Mouse (Mus musculus): ENCODE measurements around the gene Hnrnpk.
"Not testable (repeated sequence)": the region's sequence is repeated elsewhere in the genome, so short reads cannot be mapped to it uniquely, and the experiment has no call there.

Hnrnpk gene

GRCm38 (mm10) chr13:58403243-58403642 is at the start of gene Hnrnpk:
Hnrnpk (minus strand) TSS chr13:58403343.
- not testable (repeated sequence) for DNase-seq (ENCODE audit: low spot score)

GRCm38 (mm10) chr13:58452246-58452645 is 49.1 kb upstream of the Hnrnpk start:
- no peak for DNase-seq (ENCODE audit: low spot score)

- no peak for DNase-seq (ENCODE audit: low spot score)
These were observed 47.5 kb upstream of the Hnrnpk start for GRCm38 (mm10) chr13:58450459-58451182.

GRCm38 (mm10) chr13:58446541-58446940 is 43.4 kb upstream of the Hnrnpk start:
- no peak for DNase-seq (ENCODE audit: low spot score)

GRCm38 (mm10) chr13:58443787-58444186 is 40.6 kb upstream of the Hnrnpk start:
- no peak for DNase-seq (ENCODE audit: low spot score)

GRCm38 (mm10) chr13:58443326-58443725 is 40.2 kb upstream of the Hnrnpk start:
- DNase-seq (ENCODE audit: low spot score), result no peak

- no peak for DNase-seq (ENCODE audit: low spot score)
These were observed 36.6 kb upstream of the Hnrnpk start for GRCm38 (mm10) chr13:58439716-58440115.

- no peak for DNase-seq (ENCODE audit: low spot score)
These were observed 20.0 kb upstream of the Hnrnpk start for GRCm38 (mm10) chr13:58423061-58423660.

GRCm38 (mm10) chr13:58422242-58422641 is 19.1 kb upstream of the Hnrnpk start:
- DNase-seq (ENCODE audit: low spot score), result no peak

GRCm38 (mm10) chr13:58421026-58421425 is 17.9 kb upstream of the Hnrnpk start:
- DNase-seq (ENCODE audit: low spot score), result no peak

- no peak for DNase-seq (ENCODE audit: low spot score)
These were observed 16.1 kb upstream of the Hnrnpk start for GRCm38 (mm10) chr13:58419266-58419665.

- DNase-seq (ENCODE audit: low spot score), result no peak
These were observed 15.5 kb upstream of the Hnrnpk start for GRCm38 (mm10) chr13:58418656-58419055.

GRCm38 (mm10) chr13:58415838-58416237 is 12.7 kb upstream of the Hnrnpk start:
- no peak for DNase-seq (ENCODE audit: low spot score)

- no peak for DNase-seq (ENCODE audit: low spot score)
These were observed 12.2 kb upstream of the Hnrnpk start for GRCm38 (mm10) chr13:58415374-58415773.

- DNase-seq (ENCODE audit: low spot score), result no peak
These were observed 7.9 kb upstream of the Hnrnpk start for GRCm38 (mm10) chr13:58411073-58411472.

- no peak for DNase-seq (ENCODE audit: low spot score)
These were observed 416 bp downstream of the Hnrnpk start for GRCm38 (mm10) chr13:58402744-58403110.

GRCm38 (mm10) chr13:58402003-58402743 is 970 bp downstream of the Hnrnpk start, which contains the start of gene Rmi1:
Rmi1 (plus strand) TSS chr13:58402248.
- peak; percentile 98 for DNase-seq (ENCODE audit: low spot score)

GRCm38 (mm10) chr13:58401135-58402002 is 1.8 kb downstream of the Hnrnpk start:
- DNase-seq (ENCODE audit: low spot score), result peak; percentile 47

GRCm38 (mm10) chr13:58400576-58400975 is 2.6 kb downstream of the Hnrnpk start:
- no peak for DNase-seq (ENCODE audit: low spot score)

GRCm38 (mm10) chr13:58397651-58398050 is 5.5 kb downstream of the Hnrnpk start:
- no peak for DNase-seq (ENCODE audit: low spot score)

- DNase-seq (ENCODE audit: low spot score), result not testable (repeated sequence)
These were observed 8.8 kb downstream of the Hnrnpk start for GRCm38 (mm10) chr13:58394392-58394791.
